Mouse (Mus musculus) brain, embryonic 14.5 days (tissue): Measurements from ENCODE around the gene Baz2b.

Experiments used
- CTCF ChIP-seq: fragments of 200-500 bp; IDR thresholded peaks from 2 replicates; pipeline ENCODE4 v1.5.1; 2012; ENCODE audit warnings: inconsistent platforms, mild to moderate bottlenecking, moderate library complexity, borderline replicate concordance; ENCODE audit not compliant: insufficient read depth, insufficient read length; ENCODE audit errors: extremely low read depth
- POLR2A ChIP-seq: fragments of 200-500 bp; IDR thresholded peaks from 2 replicates; pipeline ENCODE4 v1.6.1; 2012; ENCODE audit warnings: mild to moderate bottlenecking, inconsistent platforms, borderline replicate concordance; ENCODE audit not compliant: poor library complexity, insufficient read depth, insufficient read length, severe bottlenecking; ENCODE audit errors: extremely low read depth

GRCm38 (mm10) chr2:59898105-59898504 is 311.5 kb downstream of the Baz2b start:
- TF ChIP-seq POLR2A (no peak), CTCF (no peak)
